Mouse (Mus musculus): ENCODE results near the gene Pip4k2a. TPM values are rescaled to one million over a fixed set of nuclear protein-coding genes. Genes with fewer than 3 reads are reported as not detected.
A peak's percentile ranks its signal among the peaks of the same experiment; 100 is the strongest.

Pip4k2a gene
- polyA plus RNA-seq, 1 experiment from 2014 or later = 16.2 TPM

DNA sequence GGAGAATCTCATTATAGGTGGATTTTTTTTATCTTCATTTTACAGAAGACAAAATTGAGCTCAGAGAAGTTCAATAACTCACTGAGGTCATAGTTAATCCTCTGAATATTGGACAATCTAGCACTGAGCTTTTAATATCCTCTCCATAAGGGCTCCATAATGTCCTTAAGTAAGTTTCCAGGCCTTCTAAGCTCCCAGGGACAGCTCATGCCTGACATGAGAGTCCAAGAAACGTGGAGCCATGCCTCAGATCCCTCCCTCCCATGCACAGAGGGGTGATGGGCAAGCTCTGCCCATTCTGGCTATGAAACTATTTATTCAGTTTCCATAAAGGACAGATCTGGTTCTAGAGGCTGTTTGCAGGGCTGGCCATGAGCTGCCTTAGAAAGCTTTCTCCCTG is 52.5 kb downstream of the Pip4k2a start:
- Histone ChIP-seq H3K9me3 (ENCODE audit: control insufficient read depth, low read length) (no peaks in the 10 kb centered on the region), H3K4me3 (ENCODE audit: low read depth, low read length) (no peak overlapping the region), H3K9ac (ENCODE audit: low read depth, low read length) (no peak overlapping the region), H3K4me2 (ENCODE audit: low read depth, low read length) (no peak overlapping the region), H3K36me3 (ENCODE audit: control insufficient read depth, insufficient read depth, low read length) (no peaks in the 10 kb centered on the region), H3K4me1 (ENCODE audit: control insufficient read depth, insufficient read depth, low read length) (0 out of 2 replicates have a peak, but pooled peaks cover 3% of the 10 kb centered on the region), H3K27ac (replicated peaks; ENCODE audit: low read depth, low read length) (no peak overlapping the region), H3K27me3 (replicated peaks; ENCODE audit: control insufficient read depth, insufficient read depth, low read length) (no peaks in the 10 kb centered on the region)
- DNase-seq (ENCODE audit: low spot score) (no peak), ATAC-seq (ENCODE audit: low read depth) (no peak)
- 61% methylated on average over 1 of the region's 1 CpGs for WGBS

DNA sequence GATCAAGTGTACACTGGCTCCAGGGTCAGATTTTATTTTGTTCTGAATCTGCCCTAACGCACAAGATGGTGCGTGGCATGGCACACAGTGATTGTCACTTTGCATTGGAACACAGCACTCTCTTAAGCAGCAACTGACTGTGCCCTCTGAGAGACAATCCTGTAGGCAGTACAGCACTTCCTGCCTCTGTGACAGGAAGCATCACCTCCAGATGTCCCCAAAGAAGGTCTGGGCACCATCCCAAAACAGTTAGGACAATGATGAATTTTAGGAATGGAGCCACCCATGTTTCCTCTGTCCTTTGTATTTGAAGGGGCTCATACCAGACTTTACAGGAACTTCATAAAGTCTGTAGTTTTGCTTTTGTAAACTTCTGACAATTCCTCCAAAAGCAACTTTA is 54.0 kb downstream of the Pip4k2a start:
- no peak overlapping the region for H3K4me3 ChIP-seq (ENCODE audit: low read depth, low read length)
- no peaks in the 10 kb centered on the region for H3K27me3 ChIP-seq (replicated peaks; ENCODE audit: control insufficient read depth, insufficient read depth, low read length)
- no peak overlapping the region for H3K27ac ChIP-seq (replicated peaks; ENCODE audit: low read depth, low read length)
- H3K9me3 ChIP-seq (ENCODE audit: control insufficient read depth, low read length) = no peaks in the 10 kb centered on the region
- H3K4me2 ChIP-seq (ENCODE audit: low read depth, low read length) = no peak overlapping the region
- ATAC-seq (ENCODE audit: low read depth) = no peak
- H3K4me1 ChIP-seq (ENCODE audit: control insufficient read depth, insufficient read depth, low read length) = peaks cover 12% of the 10 kb centered on the region
- H3K36me3 ChIP-seq (ENCODE audit: control insufficient read depth, insufficient read depth, low read length) = no peaks in the 10 kb centered on the region
- 83% methylated on average over 2 of the region's 2 CpGs for WGBS
- DNase-seq (ENCODE audit: low spot score) = no peak
- H3K9ac ChIP-seq (ENCODE audit: low read depth, low read length) = no peak overlapping the region

DNA sequence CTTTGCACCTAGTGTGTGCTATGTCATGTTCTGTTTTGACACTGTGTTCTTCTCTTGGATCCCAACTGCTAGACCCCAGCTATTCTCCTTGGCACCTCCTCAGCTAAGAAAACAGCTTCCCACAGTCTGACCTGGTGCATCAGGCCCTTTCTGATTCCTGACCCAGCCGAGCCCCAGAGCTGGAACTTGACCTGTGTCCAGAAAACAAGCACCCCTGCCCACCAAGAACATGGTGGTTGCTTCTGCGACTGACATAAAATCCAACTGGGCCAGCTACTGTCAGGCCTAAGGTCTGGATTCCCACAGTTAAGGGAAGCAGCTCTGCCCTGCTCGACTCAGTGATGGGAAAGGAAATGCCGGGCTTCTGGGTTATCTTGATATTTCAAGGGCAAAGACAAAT is 54.6 kb downstream of the Pip4k2a start:
- Histone ChIP-seq H3K27ac (replicated peaks; ENCODE audit: low read depth, low read length) (no peak overlapping the region), H3K27me3 (replicated peaks; ENCODE audit: control insufficient read depth, insufficient read depth, low read length) (no peaks in the 10 kb centered on the region), H3K9me3 (ENCODE audit: control insufficient read depth, low read length) (no peaks in the 10 kb centered on the region), H3K9ac (ENCODE audit: low read depth, low read length) (no peak overlapping the region), H3K4me2 (ENCODE audit: low read depth, low read length) (no peak overlapping the region), H3K4me3 (ENCODE audit: low read depth, low read length) (no peak overlapping the region), H3K4me1 (ENCODE audit: control insufficient read depth, insufficient read depth, low read length) (peaks cover 16% of the 10 kb centered on the region), H3K36me3 (ENCODE audit: control insufficient read depth, insufficient read depth, low read length) (no peaks in the 10 kb centered on the region)
- ATAC-seq (ENCODE audit: low read depth) = no peak
- no peak for DNase-seq (ENCODE audit: low spot score)
- 71% methylated on average over 4 of the region's 4 CpGs for WGBS

DNA sequence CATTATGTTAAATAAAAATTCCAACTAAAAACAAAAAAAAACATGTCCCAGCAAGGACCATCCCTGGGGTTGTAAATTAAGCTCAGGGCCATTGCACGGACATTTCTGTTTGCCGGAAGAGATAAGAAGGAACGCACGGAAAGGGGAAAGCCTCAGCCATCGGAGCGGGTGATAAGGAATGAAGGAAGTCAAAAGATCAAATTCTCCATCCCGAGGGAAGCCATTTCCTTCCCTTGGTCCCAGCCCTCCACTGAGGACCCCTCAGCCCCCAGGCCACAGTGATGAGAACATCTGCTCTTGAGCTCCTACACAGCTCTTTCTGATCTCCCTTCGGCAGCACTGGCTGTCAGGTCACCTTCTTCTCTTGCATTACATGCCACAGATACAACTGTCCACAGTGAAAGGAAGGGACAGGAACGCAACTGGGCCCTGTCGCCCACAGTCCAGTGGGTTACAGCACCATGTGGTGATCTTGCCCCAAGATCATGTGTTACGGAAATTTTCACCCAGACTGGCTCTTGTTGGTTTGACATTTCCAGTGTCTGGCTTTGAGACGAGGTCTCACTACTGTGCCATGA is 57.1 kb downstream of the Pip4k2a start:
- Histone ChIP-seq H3K4me2 (ENCODE audit: low read depth, low read length) (no peak overlapping the region), H3K27me3 (replicated peaks; ENCODE audit: control insufficient read depth, insufficient read depth, low read length) (no peaks in the 10 kb centered on the region), H3K4me3 (ENCODE audit: low read depth, low read length) (no peak overlapping the region), H3K27ac (replicated peaks; ENCODE audit: low read depth, low read length) (no peak overlapping the region), H3K36me3 (ENCODE audit: control insufficient read depth, insufficient read depth, low read length) (no peaks in the 10 kb centered on the region), H3K4me1 (ENCODE audit: control insufficient read depth, insufficient read depth, low read length) (peaks cover 20% of the 10 kb centered on the region), H3K9me3 (ENCODE audit: control insufficient read depth, low read length) (no peaks in the 10 kb centered on the region), H3K9ac (ENCODE audit: low read depth, low read length) (no peak overlapping the region)
- DNase-seq (ENCODE audit: low spot score) (no peak), ATAC-seq (ENCODE audit: low read depth) (no peak)
- 64% methylated on average over 12 of the region's 12 CpGs for WGBS

DNA sequence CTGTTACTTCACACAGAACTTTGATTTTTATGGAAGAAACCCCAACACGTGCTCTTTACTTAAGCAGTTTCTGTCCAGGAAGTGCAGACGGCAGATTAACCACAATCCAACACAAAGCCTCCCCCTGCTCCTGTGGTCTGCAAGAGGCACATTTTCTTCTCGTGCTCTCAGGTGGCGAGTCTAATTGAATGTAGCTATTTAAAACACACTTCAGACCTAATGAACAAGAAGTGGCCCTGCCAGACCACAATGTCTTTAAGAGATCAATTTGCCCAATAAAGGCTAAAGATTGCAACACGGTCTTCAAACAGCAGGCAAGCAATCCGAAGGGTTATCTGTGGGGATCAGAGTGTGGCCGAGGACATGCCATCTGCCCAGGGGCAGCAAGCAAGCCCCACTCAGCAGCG is 59.0 kb downstream of the Pip4k2a start:
- ATAC-seq (ENCODE audit: low read depth) (no peak; the same call in 1 of the 2 replicates), DNase-seq (ENCODE audit: low spot score) (peak; percentile 56)
- no peak overlapping the region for H3K4me3 ChIP-seq (ENCODE audit: low read depth, low read length)
- no peaks in the 10 kb centered on the region for H3K27me3 ChIP-seq (replicated peaks; ENCODE audit: control insufficient read depth, insufficient read depth, low read length)
- H3K36me3 ChIP-seq (ENCODE audit: control insufficient read depth, insufficient read depth, low read length) = no peaks in the 10 kb centered on the region
- peaks cover 20% of the 10 kb centered on the region for H3K4me1 ChIP-seq (ENCODE audit: control insufficient read depth, insufficient read depth, low read length)
- no peaks in the 10 kb centered on the region for H3K9me3 ChIP-seq (ENCODE audit: control insufficient read depth, low read length)
- no peak overlapping the region for H3K4me2 ChIP-seq (ENCODE audit: low read depth, low read length)
- no peak overlapping the region for H3K27ac ChIP-seq (replicated peaks; ENCODE audit: low read depth, low read length)
- 27% methylated on average over 8 of the region's 8 CpGs for WGBS
- H3K9ac ChIP-seq (ENCODE audit: low read depth, low read length) = no peak overlapping the region

DNA sequence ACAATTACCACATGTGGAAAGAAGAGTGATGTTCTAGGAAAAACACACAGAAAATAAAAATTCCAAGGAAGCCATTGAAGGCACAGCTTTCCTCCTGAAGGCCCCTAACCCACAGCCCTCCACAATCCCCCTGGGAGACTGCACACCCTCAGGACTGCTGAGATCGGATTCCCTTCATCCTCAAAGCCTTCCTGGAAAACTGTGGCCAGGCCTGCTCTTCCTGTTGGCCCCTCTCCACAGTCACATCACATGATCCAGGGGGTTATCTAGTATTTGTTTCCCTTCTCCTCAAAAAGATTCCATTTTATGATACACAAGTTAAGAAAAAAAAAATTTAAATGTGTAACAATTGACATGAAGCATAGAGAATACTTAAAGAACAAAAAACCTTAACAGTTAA is 59.7 kb downstream of the Pip4k2a start:
- DNase-seq (ENCODE audit: low spot score) (peak; percentile 45), ATAC-seq (ENCODE audit: low read depth) (no peak)
- Histone ChIP-seq H3K27ac (replicated peaks; ENCODE audit: low read depth, low read length) (no peak overlapping the region), H3K4me1 (ENCODE audit: control insufficient read depth, insufficient read depth, low read length) (peaks cover 20% of the 10 kb centered on the region), H3K36me3 (ENCODE audit: control insufficient read depth, insufficient read depth, low read length) (no peaks in the 10 kb centered on the region), H3K4me3 (ENCODE audit: low read depth, low read length) (no peak overlapping the region), H3K4me2 (ENCODE audit: low read depth, low read length) (no peak overlapping the region), H3K27me3 (replicated peaks; ENCODE audit: control insufficient read depth, insufficient read depth, low read length) (no peaks in the 10 kb centered on the region), H3K9ac (ENCODE audit: low read depth, low read length) (no peak overlapping the region), H3K9me3 (ENCODE audit: control insufficient read depth, low read length) (no peaks in the 10 kb centered on the region)
- WGBS = 33% methylated on average over 1 of the region's 1 CpGs

DNA sequence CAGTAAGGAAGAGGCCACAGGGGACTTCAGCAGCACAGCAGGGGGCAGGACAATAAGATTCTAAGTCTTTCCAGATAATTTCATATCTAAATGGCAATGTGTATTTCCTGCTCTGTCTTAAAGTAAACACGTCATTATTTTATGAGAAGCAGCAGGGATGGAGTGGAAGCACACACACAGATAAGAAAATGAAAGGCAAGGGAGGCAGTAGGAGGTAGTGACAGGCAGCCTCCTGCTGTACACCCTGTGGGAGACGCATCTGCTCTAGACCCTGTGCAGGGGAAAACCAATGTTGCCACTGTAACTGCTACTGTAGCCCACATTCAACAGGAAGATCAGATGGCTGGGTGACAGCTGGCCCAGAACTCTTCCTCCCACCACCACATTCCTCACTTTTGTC is 60.3 kb downstream of the Pip4k2a start:
- no peak overlapping the region for H3K27ac ChIP-seq (replicated peaks; ENCODE audit: low read depth, low read length)
- 57% methylated on average over 2 of the region's 2 CpGs for WGBS
- peak; percentile 51 for ATAC-seq (ENCODE audit: low read depth)

DNA sequence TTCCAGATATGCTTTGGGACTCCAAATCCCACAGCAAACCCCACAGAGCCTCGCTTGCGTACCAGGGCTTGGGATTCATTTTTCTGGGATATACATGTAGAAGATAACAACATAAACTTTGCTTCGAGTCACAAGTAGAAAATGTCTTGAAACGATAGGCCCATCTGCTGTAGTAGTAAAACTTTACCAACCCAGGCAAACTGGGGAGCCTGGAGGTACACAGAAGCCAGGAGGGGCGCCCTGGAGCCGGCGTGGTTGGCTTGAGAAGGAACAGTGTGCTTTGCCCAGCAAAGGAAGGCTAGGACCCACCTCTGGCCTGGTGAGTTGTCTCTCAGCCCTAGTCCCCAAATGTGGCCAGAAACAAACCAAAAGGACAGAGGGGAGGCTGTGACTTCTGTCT is 61.5 kb downstream of the Pip4k2a start:
- H3K4me3 ChIP-seq (ENCODE audit: low read depth, low read length) = no peak overlapping the region
- no peaks in the 10 kb centered on the region for H3K27me3 ChIP-seq (replicated peaks; ENCODE audit: control insufficient read depth, insufficient read depth, low read length)
- H3K4me1 ChIP-seq (ENCODE audit: control insufficient read depth, insufficient read depth, low read length) = peaks cover 20% of the 10 kb centered on the region
- H3K36me3 ChIP-seq (ENCODE audit: control insufficient read depth, insufficient read depth, low read length) = no peaks in the 10 kb centered on the region
- no peaks in the 10 kb centered on the region for H3K9me3 ChIP-seq (ENCODE audit: control insufficient read depth, low read length)
- H3K4me2 ChIP-seq (ENCODE audit: low read depth, low read length) = no peak overlapping the region
- no peak for DNase-seq (ENCODE audit: low spot score)
- H3K27ac ChIP-seq (replicated peaks; ENCODE audit: low read depth, low read length) = no peak overlapping the region
- H3K9ac ChIP-seq (ENCODE audit: low read depth, low read length) = no peak overlapping the region
- WGBS = 88% methylated on average over 7 of the region's 7 CpGs
- ATAC-seq (ENCODE audit: low read depth) = no peak

More for the DNA sequence above, 60.3 kb downstream of the Pip4k2a start:
- no peak for DNase-seq (ENCODE audit: low spot score)
- Histone ChIP-seq H3K9ac (ENCODE audit: low read depth, low read length) (no peak overlapping the region), H3K9me3 (ENCODE audit: control insufficient read depth, low read length) (no peaks in the 10 kb centered on the region), H3K36me3 (ENCODE audit: control insufficient read depth, insufficient read depth, low read length) (no peaks in the 10 kb centered on the region), H3K27me3 (replicated peaks; ENCODE audit: control insufficient read depth, insufficient read depth, low read length) (no peaks in the 10 kb centered on the region), H3K4me1 (ENCODE audit: control insufficient read depth, insufficient read depth, low read length) (peaks cover 20% of the 10 kb centered on the region), H3K4me2 (ENCODE audit: low read depth, low read length) (no peak overlapping the region), H3K4me3 (ENCODE audit: low read depth, low read length) (no peak overlapping the region)

DNA sequence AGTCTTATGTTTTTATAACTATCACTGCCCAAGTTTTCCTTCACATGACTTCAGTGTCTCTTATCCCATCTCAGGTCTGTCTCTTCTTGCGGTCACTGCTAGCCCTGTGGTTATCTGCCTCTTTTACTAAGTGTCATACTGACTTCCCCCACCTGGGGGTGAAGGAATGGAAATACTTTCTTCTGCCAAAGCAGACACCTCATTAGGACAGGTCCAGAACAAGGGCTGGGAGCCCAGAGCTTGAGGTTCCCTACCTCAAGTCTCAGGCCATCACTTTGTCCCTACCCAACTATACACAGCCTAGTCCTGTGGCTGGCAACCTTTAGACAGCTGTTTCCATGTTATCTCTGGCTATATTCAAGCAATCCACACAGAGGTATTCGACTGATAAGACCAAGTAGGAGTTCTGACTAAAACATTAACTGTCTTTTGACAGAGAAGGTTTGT is 62.3 kb downstream of the Pip4k2a start:
- Histone ChIP-seq H3K9me3 (ENCODE audit: control insufficient read depth, low read length) (no peaks in the 10 kb centered on the region), H3K27me3 (replicated peaks; ENCODE audit: control insufficient read depth, insufficient read depth, low read length) (no peaks in the 10 kb centered on the region), H3K36me3 (ENCODE audit: control insufficient read depth, insufficient read depth, low read length) (no peaks in the 10 kb centered on the region), H3K9ac (ENCODE audit: low read depth, low read length) (no peak overlapping the region), H3K4me3 (ENCODE audit: low read depth, low read length) (no peak overlapping the region), H3K4me1 (ENCODE audit: control insufficient read depth, insufficient read depth, low read length) (peaks cover 20% of the 10 kb centered on the region), H3K4me2 (ENCODE audit: low read depth, low read length) (no peak overlapping the region), H3K27ac (replicated peaks; ENCODE audit: low read depth, low read length) (no peak overlapping the region)
- DNase-seq (ENCODE audit: low spot score) (no peak), ATAC-seq (ENCODE audit: low read depth) (no peak)
- WGBS = 94% methylated on average over 2 of the region's 2 CpGs
